In the genomic region with DNA sequence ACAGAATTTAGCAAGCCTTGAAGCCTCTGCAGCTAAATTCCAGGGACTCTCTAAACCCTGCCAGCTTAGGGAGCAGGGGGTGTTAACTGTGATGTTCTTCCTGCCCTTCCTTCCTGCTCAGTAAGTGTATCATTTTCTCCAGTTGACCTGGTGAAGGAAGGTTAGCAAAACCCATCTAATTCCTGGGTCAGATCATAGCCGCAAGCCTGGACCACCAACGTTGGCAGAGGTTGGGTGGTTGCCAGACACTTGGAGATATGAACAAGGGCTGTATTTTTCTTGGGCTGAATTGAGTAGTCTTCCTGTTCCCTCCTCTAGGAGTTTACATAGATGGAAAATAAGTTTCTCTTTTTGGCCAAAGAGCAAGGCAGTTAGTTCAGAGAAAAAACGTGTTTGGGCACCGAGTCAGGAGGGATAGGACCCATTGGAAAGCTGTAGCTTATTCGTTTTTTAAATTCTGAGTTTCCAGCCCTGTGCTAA, we compare ENCODE assay signal across 8 mouse cellular contexts.
A peak's percentile ranks its signal among the peaks of the same experiment; 100 is the strongest.
DNase-seq lines count a peak whose midpoint lies in the region; ATAC-seq and TF ChIP-seq lines count a peak whose summit lies in the region.

No protein-coding gene starts in this region.

- no peak overlapping the region for H3K9ac ChIP-seq in hindbrain, embryonic 13.5 days
- no peak overlapping the region for H3K9ac ChIP-seq in hindbrain, embryonic 14.5 days
- no peak overlapping the region for H3K9ac ChIP-seq in stomach, embryonic 15.5 days
- H3K9ac ChIP-seq in forebrain, embryonic 16.5 days (replicated peaks; ENCODE audit: low read depth, low read length), result no peak overlapping the region
- H3K9ac ChIP-seq in midbrain, embryonic 16.5 days (ENCODE audit: low read depth, low read length), result no peak overlapping the region

- TF ChIP-seq CTCF in brain, embryonic 14.5 days (IDR thresholded peaks at IDR 0.05; ENCODE audit: borderline replicate concordance, extremely low read depth, insufficient read depth, insufficient read length), result no peak

- H3K4me2 ChIP-seq in hindbrain, embryonic 13.5 days, result no peak overlapping the region
- no peak overlapping the region for H3K4me2 ChIP-seq in hindbrain, embryonic 14.5 days (replicated peaks)
- peak overlapping the region; percentile 24 for H3K4me2 ChIP-seq in stomach, embryonic 15.5 days
- no peak overlapping the region for H3K4me2 ChIP-seq in forebrain, embryonic 16.5 days (ENCODE audit: low read length)
- H3K4me2 ChIP-seq in midbrain, embryonic 16.5 days (ENCODE audit: low read length), result no peak overlapping the region

- H3K36me3 ChIP-seq in hindbrain, embryonic 13.5 days, result no peaks in the 10 kb centered on the region
- no peaks in the 10 kb centered on the region for H3K36me3 ChIP-seq in hindbrain, embryonic 14.5 days (replicated peaks; ENCODE audit: control insufficient read depth, insufficient read depth)
- no peaks in the 10 kb centered on the region for H3K36me3 ChIP-seq in stomach, embryonic 15.5 days
- no peaks in the 10 kb centered on the region for H3K36me3 ChIP-seq in forebrain, embryonic 16.5 days (ENCODE audit: control insufficient read depth, insufficient read depth)
- no peaks in the 10 kb centered on the region for H3K36me3 ChIP-seq in midbrain, embryonic 16.5 days (ENCODE audit: control insufficient read depth, insufficient read depth, low read length)

- TF ChIP-seq POLR2A in brain, embryonic 14.5 days (IDR thresholded peaks at IDR 0.05; ENCODE audit: borderline replicate concordance, extremely low read depth, insufficient read depth, insufficient read length, poor library complexity, severe bottlenecking), result no peak

- H3K9me3 ChIP-seq in hindbrain, embryonic 13.5 days, result no peaks in the 10 kb centered on the region
- H3K9me3 ChIP-seq in hindbrain, embryonic 14.5 days (ENCODE audit: control insufficient read depth, low read length), result no peaks in the 10 kb centered on the region
- H3K9me3 ChIP-seq in stomach, embryonic 15.5 days, result no peaks in the 10 kb centered on the region
- no peaks in the 10 kb centered on the region for H3K9me3 ChIP-seq in forebrain, embryonic 16.5 days (ENCODE audit: control insufficient read depth, low read length)
- no peaks in the 10 kb centered on the region for H3K9me3 ChIP-seq in midbrain, embryonic 16.5 days (replicated peaks; ENCODE audit: control insufficient read depth, low read length, poor library complexity, severe bottlenecking)

- no peak overlapping the region for H3K27ac ChIP-seq in hindbrain, embryonic 13.5 days
- no peak overlapping the region; the same call in 1 of the 2 replicates for H3K27ac ChIP-seq in hindbrain, embryonic 14.5 days
- H3K27ac ChIP-seq in stomach, embryonic 15.5 days, result 0 out of 2 replicates have a peak overlapping the region, but pooled peaks have one; percentile 8
- no peak overlapping the region for H3K27ac ChIP-seq in forebrain, embryonic 16.5 days (ENCODE audit: low read length)
- H3K27ac ChIP-seq in midbrain, embryonic 16.5 days (ENCODE audit: low read length), result no peak overlapping the region

- WGBS in hindbrain, embryonic 13.5 days, result 30% methylated on average over 5 of the region's 5 CpGs
- WGBS in hindbrain, embryonic 14.5 days, result 36% methylated on average over 5 of the region's 5 CpGs
- 20% methylated on average over 5 of the region's 5 CpGs for WGBS in stomach, embryonic 15.5 days
- 5% methylated on average over 5 of the region's 5 CpGs for WGBS in forebrain, embryonic 16.5 days
- 42% methylated on average over 5 of the region's 5 CpGs for WGBS in midbrain, embryonic 16.5 days

- DNase-seq in hindbrain, embryonic 14.5 days (ENCODE audit: low spot score), result no peak
- peak; percentile 72 for DNase-seq in brain, embryonic 14.5 days (ENCODE audit: low read depth)
- peak; percentile 26 for DNase-seq in heart, adult 8-10 months (ENCODE audit: low spot score)
- DNase-seq in kidney, postnatal 36 days, result peak; percentile 2 to 5

- no peaks in the 10 kb centered on the region for H3K27me3 ChIP-seq in hindbrain, embryonic 13.5 days
- H3K27me3 ChIP-seq in hindbrain, embryonic 14.5 days (ENCODE audit: control insufficient read depth, insufficient read depth, low read length), result no peaks in the 10 kb centered on the region
- no peaks in the 10 kb centered on the region for H3K27me3 ChIP-seq in stomach, embryonic 15.5 days (replicated peaks)
- H3K27me3 ChIP-seq in forebrain, embryonic 16.5 days (replicated peaks; ENCODE audit: control insufficient read depth, insufficient read depth, low read length), result no peaks in the 10 kb centered on the region
- H3K27me3 ChIP-seq in midbrain, embryonic 16.5 days (ENCODE audit: control insufficient read depth, insufficient read depth, low read depth, low read length), result no peaks in the 10 kb centered on the region

- ATAC-seq in hindbrain, embryonic 13.5 days (ENCODE audit: low FRiP score), result 0 out of 2 replicates have a peak, but pooled peaks have one; percentile 46
- ATAC-seq in hindbrain, embryonic 14.5 days (ENCODE audit: low FRiP score), result no peak
- ATAC-seq in stomach, embryonic 15.5 days (ENCODE audit: insufficient read depth, low FRiP score, low read depth), result peak; percentile 50; the same call in 1 of the 2 replicates
- no peak; the same call in 1 of the 2 replicates for ATAC-seq in forebrain, embryonic 16.5 days
- no peak for ATAC-seq in midbrain, embryonic 16.5 days

- peaks cover 35% of the 10 kb centered on the region for H3K4me1 ChIP-seq in hindbrain, embryonic 13.5 days (replicated peaks)
- H3K4me1 ChIP-seq in hindbrain, embryonic 14.5 days (replicated peaks; ENCODE audit: control insufficient read depth, insufficient read depth, low read length), result peaks cover 19% of the 10 kb centered on the region
- H3K4me1 ChIP-seq in stomach, embryonic 15.5 days, result 0 out of 2 replicates have a peak, but pooled peaks cover 4% of the 10 kb centered on the region
- H3K4me1 ChIP-seq in forebrain, embryonic 16.5 days (replicated peaks; ENCODE audit: control insufficient read depth, insufficient read depth, low read length), result peaks cover 15% of the 10 kb centered on the region
- peaks cover 7% of the 10 kb centered on the region for H3K4me1 ChIP-seq in midbrain, embryonic 16.5 days (ENCODE audit: control insufficient read depth, insufficient read depth, low read length)

- no peak overlapping the region for H3K4me3 ChIP-seq in hindbrain, embryonic 13.5 days
- H3K4me3 ChIP-seq in hindbrain, embryonic 14.5 days (replicated peaks; ENCODE audit: low read length), result no peak overlapping the region
- H3K4me3 ChIP-seq in stomach, embryonic 15.5 days (replicated peaks), result no peak overlapping the region
- no peak overlapping the region for H3K4me3 ChIP-seq in forebrain, embryonic 16.5 days (replicated peaks; ENCODE audit: low read length)
- H3K4me3 ChIP-seq in midbrain, embryonic 16.5 days (ENCODE audit: low read depth, low read length), result no peak overlapping the region

Comparison
In these comparisons a context has a peak if more than half of its experiments do, and no peak if none do; other contexts are left out.
1. ATAC-seq: peak in hindbrain, embryonic 13.5 days (single experiment) and stomach, embryonic 15.5 days (single experiment); none in hindbrain, embryonic 14.5 days (single experiment), forebrain, embryonic 16.5 days (single experiment) and midbrain, embryonic 16.5 days (single experiment).